Mouse (Mus musculus): ENCODE results near the gene Fxyd6.

The Fxyd6 gene

GRCm38 (mm10) chr9:45376883-45377282 is 6.9 kb downstream of the Fxyd6 start:
- DNase-seq, result peak in 1 of 2 experiments; percentile 14

GRCm38 (mm10) chr9:45380411-45381251 is 10.6 kb downstream of the Fxyd6 start:
- no peak for DNase-seq

DNA sequence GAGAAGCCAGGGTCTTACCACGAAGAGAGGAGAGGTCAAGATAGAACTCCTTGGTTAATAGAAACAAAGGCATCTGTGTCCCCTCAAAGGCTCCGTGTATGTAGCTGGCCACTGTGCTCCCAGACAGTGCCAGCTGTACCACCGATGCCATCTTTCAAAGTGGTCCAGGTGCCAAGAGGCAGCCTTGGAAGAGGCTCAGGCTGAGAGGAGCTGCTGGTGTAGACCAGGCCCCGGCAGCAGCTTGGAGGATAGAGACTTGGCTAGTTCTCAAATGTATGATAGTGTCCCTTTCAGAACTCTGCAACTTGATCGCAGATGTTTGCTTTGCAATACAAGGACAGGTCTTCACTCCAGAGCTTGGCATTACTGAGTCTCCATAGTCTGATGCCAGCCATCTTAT is 12.4 kb downstream of the Fxyd6 start:
- no peak for DNase-seq

DNA sequence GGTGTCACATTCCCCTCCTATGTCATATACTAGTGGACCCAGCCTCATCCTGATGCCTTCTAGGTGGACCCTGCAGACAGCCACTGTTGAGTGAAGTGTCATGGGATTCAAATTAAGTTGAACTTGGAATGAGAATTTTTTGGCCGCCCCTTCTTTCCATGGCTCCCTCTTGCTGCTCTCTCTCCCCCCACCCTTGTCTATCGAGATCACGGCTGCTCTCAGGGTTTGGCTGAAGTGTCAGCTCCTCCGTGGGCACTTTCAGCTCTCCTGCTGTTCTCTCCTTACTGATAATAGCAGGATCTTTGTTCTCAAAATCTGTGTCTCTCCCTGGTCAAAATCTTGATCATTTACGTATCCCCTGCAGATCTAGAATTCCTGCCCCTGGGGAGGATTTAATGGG is 12.8 kb downstream of the Fxyd6 start:
- DNase-seq, result no peak

- no peak for DNase-seq
Measured at GRCm38 (mm10) chr9:45383883-45384282, 13.9 kb downstream of the Fxyd6 start.

DNA sequence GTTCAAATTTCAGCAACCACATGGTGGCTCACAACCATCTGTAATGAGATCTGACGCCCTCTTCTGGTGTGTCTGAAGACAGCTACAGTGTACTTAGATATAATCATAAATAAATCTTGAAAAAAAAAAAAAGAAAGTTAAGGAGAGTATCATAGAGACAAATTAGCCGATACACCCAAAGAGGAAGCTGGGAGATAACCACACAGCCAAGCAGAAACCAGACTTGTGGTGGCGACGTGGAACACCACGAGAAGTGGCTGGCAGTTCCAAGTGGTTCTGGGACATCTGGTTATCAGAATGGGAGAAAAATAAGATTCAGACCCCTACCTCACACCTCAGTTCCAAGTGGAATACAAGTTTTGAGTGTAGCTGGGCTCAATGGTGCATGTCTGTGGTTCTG is 16.7 kb downstream of the Fxyd6 start:
- DNase-seq, result no peak

DNA sequence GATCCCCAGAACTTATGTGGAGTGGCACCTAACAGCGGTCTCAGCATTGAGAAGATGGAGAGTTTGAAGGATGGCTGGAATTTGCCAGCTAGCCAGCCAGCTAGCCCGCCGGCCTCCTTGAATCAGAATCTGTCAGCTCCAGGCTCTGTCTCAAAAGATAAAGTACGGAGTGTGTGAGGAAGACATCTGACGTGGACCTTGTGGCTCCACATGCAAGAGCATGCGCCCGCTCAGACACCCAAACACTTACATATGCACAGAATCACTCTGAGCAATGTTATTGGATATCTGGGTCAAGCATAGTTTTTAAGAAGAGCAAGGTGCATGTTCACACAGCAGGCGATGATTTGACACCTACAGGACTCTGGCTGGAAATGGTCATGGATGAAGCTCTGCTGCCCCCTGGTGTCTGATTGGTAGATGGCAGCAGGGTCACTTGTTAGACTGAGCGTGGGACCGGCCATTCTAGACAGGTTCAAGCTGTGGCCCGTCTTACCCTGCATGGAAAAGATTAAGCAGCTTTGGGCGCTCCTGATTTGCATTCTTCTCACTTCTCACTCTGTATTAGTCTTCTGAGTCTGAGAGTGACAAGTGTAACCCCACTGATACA is 18.5 kb downstream of the Fxyd6 start:
- peak; percentile 89 to 94 for DNase-seq

GRCm38 (mm10) chr9:45389596-45389995 is 19.6 kb downstream of the Fxyd6 start:
- peak in 1 of 2 experiments; percentile 6 for DNase-seq

GRCm38 (mm10) chr9:45391299-45391698 is 21.3 kb downstream of the Fxyd6 start:
- no peak for DNase-seq

DNA sequence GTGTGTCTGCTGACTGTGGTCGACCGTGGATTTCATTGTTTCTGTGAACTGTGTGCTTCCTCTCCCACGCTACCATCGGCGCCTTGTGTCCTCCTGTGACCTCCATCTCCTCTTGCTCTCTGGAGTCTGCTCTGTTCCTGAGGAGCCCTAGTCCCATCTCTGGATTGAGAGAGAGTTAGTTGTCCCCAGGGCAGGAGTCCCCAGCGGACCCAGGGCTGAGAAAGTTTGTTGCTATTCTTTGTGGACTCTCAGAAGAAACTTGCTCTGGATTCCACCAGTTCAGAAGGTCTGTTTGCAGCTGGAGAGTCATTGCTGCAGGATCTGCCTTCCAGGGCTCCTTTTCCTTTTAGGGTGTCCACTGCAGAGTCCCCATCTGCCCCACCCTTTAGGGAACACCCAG is 25.2 kb downstream of the Fxyd6 start:
- DNase-seq, result no peak

- peak; percentile 48 to 67 for DNase-seq
Measured at GRCm38 (mm10) chr9:45395796-45396195, 25.8 kb downstream of the Fxyd6 start.

DNA sequence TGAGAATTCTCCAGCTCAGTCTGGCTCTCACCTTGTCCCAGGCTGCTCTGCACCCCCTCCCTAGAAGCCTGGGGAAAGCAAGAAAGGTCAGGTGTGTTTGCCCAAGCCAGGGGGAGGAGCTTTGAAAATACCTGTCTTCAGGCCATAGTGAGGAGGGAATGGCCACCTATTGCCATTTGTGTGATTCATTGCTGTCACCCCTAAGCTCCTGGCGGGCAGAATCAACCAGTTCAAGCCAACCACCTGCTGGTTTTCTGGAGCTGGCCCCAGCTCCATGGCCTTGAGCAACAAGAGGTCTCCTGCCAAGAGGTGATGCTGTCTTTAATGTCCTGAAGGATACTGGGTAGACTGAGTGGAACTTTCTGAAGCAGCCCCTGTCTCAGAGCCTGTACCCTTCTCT is 28.4 kb downstream of the Fxyd6 start:
- DNase-seq, result peak; percentile 69 to 81

DNA sequence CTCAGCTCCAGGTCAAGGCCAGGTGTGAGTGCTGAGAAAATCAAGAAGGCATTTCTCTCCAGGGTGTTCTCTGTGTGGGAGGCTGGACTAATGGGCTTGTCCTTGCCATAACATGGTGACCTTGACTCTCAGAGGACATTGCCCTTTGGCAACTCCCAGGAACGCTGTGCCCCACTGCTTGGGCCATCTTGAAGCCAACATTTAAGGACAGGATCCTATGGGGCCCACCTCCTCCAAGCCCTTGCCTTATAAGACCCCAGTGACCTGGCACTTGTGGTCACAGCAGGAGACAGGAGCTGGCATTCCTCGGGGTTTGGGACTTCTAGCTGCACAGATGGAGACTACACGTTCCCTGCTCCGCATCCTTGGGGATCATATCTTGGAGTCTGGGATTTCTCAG is 29.4 kb downstream of the Fxyd6 start, which contains the start of gene Fxyd2:
Gene Fxyd2, plus strand, starts transcription at position 236 of the 400 bp plus-strand sequence.
- peak; percentile 43 to 75 for DNase-seq

DNA sequence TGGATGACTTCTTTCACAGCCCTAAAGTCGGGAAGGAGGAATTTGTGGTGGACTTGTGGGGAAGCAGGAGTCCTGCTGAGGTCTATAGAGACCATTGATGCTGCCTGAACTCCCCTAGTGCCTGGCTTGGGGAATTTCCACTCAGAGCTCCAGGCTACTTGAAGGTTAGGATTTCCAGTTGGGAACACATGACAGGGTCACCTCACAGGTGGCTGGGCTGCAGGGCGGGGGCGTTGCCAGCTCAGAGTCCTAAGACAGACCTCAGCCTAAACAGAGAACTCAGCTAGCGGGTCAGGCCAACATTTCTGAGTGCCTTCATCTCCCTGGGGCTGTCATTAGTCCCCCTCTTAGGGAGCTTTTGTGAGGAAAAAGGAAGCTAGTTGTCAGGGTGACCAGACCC is 31.9 kb downstream of the Fxyd6 start:
- DNase-seq, result peak; percentile 61 to 67

DNA sequence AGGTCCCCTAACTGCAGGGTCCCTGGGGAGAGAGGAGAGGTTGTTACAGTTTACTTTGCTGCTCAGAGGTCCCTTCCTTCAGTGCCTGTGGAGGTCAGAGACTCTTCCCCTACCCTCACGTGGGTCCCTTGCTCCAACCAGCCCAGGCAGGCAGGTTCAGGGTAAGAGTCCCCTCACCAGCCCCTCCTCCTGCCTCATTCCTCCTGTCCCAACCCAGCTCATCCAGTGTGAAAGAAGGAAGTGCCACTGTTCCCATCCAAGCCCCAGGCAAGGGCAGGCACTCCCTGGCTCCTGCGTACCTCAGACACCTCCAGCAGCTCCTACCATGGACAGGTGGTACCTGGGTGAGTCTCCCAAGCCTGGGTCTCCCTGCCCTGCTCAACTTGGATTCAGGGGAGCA is 33.0 kb downstream of the Fxyd6 start:
- peak; percentile 65 to 73 for DNase-seq

GRCm38 (mm10) chr9:45405694-45406093 is 35.7 kb downstream of the Fxyd6 start:
- DNase-seq, result peak; percentile 82 to 91

DNA sequence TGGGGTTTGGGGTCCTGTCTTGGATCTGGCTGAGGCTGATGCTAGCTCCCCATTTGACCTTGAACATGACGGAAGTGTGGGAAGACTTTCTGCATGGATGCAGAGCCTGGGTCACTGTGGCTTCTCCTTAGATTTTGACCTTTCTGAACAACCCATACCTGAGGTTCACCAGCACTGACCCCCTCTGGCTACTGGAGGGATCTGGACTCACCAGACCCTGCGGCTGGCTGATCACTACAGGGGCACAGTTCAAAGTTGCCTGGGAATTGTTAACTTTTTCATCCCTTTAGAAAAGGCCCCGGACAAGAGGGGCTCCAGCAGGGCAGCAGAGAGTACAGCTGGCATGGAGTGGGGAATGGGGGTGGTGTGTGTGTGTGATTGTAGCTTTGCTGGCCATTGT is 36.8 kb downstream of the Fxyd6 start:
- peak; percentile 67 to 71 for DNase-seq

DNA sequence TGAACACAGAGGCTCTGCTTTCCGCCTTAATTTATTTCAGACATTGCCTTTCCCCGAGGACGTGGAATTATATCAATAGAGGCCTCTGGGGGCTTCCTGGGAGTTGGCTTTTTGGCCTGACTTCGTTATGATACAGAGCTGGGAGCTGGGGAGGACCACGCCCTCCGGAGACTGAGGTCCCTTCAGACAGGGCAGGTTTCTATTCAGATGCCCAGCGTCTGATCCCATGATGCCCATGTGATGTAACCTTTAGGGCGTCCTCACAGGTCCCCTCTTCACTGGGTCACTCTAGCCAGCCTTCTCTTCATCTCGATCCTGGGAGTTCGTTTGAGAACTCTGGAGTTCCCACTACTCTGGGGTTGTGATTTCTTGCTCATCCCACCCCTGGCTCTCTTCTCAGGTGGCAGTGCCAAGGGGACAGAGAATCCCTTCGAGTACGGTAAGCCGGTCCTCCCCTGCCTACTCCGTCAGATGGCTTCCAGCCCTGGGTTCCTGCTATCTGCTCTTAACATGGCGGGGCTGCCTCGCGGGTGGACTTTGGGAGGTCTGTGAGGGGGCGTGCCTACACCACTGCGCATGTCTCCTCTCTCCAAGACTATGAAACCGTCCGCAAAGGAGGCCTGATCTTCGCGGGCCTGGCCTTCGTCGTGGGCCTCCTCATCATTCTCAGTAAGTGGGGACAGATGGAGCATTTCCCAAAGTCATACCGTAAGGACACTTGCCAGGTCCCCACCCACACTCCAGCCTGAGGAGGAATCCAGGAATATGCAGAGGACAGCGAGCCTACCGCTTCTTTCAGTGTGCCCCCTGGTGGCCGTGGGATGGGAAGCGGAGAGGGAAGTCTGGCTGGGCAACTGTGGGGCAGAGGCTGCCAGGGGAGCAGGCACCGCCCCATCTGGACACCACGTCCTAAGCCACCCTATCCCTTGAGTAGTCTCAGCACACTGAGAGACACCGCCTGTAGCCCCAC is 38.0 kb downstream of the Fxyd6 start:
- DNase-seq, result peak; percentile 83 to 94

DNA sequence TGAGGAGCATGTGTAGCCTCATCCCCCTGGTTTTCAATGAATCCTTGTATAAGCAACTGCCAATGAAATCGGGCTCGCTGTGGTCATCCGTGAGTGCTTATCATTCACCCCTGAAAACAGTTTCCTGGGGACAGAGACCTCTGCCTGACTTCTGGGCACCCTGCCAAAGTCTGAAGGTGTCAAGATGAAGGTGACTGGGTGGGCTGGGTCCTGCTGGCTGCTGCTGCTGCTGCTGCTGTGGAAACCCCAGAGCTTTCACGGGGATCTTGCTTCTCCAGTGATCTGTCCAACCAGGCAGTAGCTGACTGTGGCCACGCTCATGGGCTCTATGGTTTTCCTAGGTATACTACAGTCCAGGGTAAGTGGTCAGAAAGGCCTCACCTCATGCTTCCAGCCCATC is 40.2 kb downstream of the Fxyd6 start:
- peak in 1 of 2 experiments; percentile 57 for DNase-seq

- DNase-seq, result peak in 1 of 2 experiments; percentile 17
Measured at GRCm38 (mm10) chr9:45410614-45411013, 40.6 kb downstream of the Fxyd6 start.

- peak in 1 of 2 experiments; percentile 50 for DNase-seq
Measured at GRCm38 (mm10) chr9:45411111-45411510, 41.1 kb downstream of the Fxyd6 start.

- DNase-seq, result peak in 1 of 2 experiments; percentile 51
Measured at GRCm38 (mm10) chr9:45411803-45412202, 41.8 kb downstream of the Fxyd6 start.

DNA sequence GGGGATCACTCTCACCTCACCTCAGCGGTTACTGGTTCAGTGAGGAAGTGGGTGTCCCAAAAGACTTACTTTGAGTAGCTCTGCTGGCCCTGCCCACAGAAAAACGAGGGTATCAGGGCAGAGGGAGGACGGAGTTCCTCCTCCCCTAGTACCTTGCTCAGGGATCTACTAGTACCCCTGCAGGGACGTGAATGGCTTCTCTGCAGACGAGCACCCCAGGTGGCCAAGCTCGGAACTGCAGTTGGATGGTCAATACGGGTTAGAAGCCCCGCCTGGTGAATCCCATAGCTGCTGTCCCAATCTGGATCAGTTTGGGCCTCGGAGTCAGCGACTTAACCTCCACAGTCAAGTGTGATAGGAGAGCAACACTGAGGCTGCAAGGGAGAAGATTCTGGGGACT is 42.3 kb downstream of the Fxyd6 start:
- DNase-seq, result peak; percentile 92 to 97
